In genomic region chr5:85767157-85767556, GRCm38 (mm10) we compare ENCODE assay signal across 18 mouse cellular contexts.
DNase-seq lines count a peak whose midpoint lies in the region; ATAC-seq and TF ChIP-seq lines count a peak whose summit lies in the region.
"Had no signal": no experiment of that assay in that cellular context is flagged by ENCODE, and none has a peak within 500 bp of the region (broad histone marks: within the 10 kb centered on the region; RNA-seq: fewer than 3 reads in every experiment).

No protein-coding gene starts in this region.

- no peak for DNase-seq in liver, embryonic 14.5 days (ENCODE audit: low read depth in 3 of 3, low spot score in 3 of 3)
- no peak for DNase-seq in liver
- peak; percentile 31 for DNase-seq in A20 (ENCODE audit: low read depth, low spot score)
- DNase-seq in ES-E14 (ENCODE audit: low read depth, low spot score), result peak; percentile 19
- no peak for DNase-seq in cerebellum, postnatal 4 days (ENCODE audit: low spot score in 2 of 2)
- DNase-seq in right cerebral cortex, postnatal 14 days, result no peak
- DNase-seq: adrenal gland, adult 8-10 months; cerebellum, adult 11 months; cerebellum, postnatal 14 days; left cerebral cortex, postnatal 4 days; lung, postnatal 14 days had no signal

- no peaks in the 10 kb centered on the region for H3K9me3 ChIP-seq in liver, embryonic 14.5 days (ENCODE audit: control insufficient read depth, low read length)
- no peaks in the 10 kb centered on the region for H3K9me3 ChIP-seq in ES-E14 (ENCODE audit: control insufficient read depth, insufficient read depth, low read depth, low read length)
- H3K9me3 ChIP-seq: kidney, embryonic 15.5 days; liver, embryonic 12.5 days; midbrain, embryonic 13.5 days had no signal

- no peak overlapping the region for H3K27ac ChIP-seq in liver, embryonic 14.5 days
- no peak overlapping the region for H3K27ac ChIP-seq in ES-E14 (ENCODE audit: insufficient read depth, low read depth, low read length, poor library complexity, severe bottlenecking)
- H3K27ac ChIP-seq in cortical plate, adult 2 months (ENCODE audit: insufficient read depth, low read length), result no peak overlapping the region
- H3K27ac ChIP-seq: kidney, embryonic 15.5 days; liver, embryonic 12.5 days; midbrain, embryonic 13.5 days had no signal

- ATAC-seq in liver, embryonic 14.5 days (ENCODE audit: insufficient read depth), result no peak
- ATAC-seq: forebrain, embryonic 16.5 days; inflammation-experienced regulatory T-cells, adult 6 months; liver, embryonic 12.5 days; midbrain, embryonic 13.5 days had no signal

- no peak overlapping the region for H3K4me2 ChIP-seq in liver, embryonic 14.5 days (ENCODE audit: low read depth)
- H3K4me2 ChIP-seq: kidney, embryonic 15.5 days; liver, embryonic 12.5 days; midbrain, embryonic 13.5 days had no signal

- 73% methylated on average over 3 of the region's 3 CpGs for WGBS in liver, embryonic 14.5 days (ENCODE audit: insufficient replicate concordance)

- H3K4me3 ChIP-seq in liver, embryonic 14.5 days (ENCODE audit: insufficient read depth in 1 of 2, low read depth in 2 of 2, low read length in 2 of 2), result no peak overlapping the region
- no peak overlapping the region for H3K4me3 ChIP-seq in ES-E14 (ENCODE audit: insufficient read depth in 1 of 2, low read depth in 1 of 2, low read length in 2 of 2, poor library complexity in 1 of 2, severe bottlenecking in 1 of 2)
- H3K4me3 ChIP-seq in cortical plate, adult 2 months (ENCODE audit: insufficient read depth, low read length), result no peak overlapping the region
- H3K4me3 ChIP-seq: erythroblast, embryonic 14.5 days; kidney, embryonic 15.5 days; liver, embryonic 12.5 days; midbrain, embryonic 13.5 days had no signal

- TF ChIP-seq POLR2A in cortical plate, adult 2 months (IDR thresholded peaks at IDR 0.05; ENCODE audit: extremely low read depth, insufficient read depth, low read length), result no peak

- TF ChIP-seq EP300 in liver, embryonic 14.5 days (IDR thresholded peaks at IDR 0.05; ENCODE audit: low read depth), result no peak

- in situ Hi-C loops in ES-E14 (cut with MboI; ENCODE audit: low sequenced_read_pairs in 2 of 2, unreplicated experiment in 2 of 2), result no loop called here

- no peak overlapping the region for H3K9ac ChIP-seq in liver, embryonic 14.5 days (replicated peaks)
- no peak overlapping the region for H3K9ac ChIP-seq in ES-E14 (ENCODE audit: insufficient read depth, low read depth, low read length, poor library complexity, severe bottlenecking)
- H3K9ac ChIP-seq: kidney, embryonic 15.5 days; liver, embryonic 12.5 days; midbrain, embryonic 13.5 days had no signal

- H3K27me3 ChIP-seq in liver, embryonic 14.5 days (ENCODE audit: control insufficient read depth, insufficient read depth, low read length), result no peaks in the 10 kb centered on the region
- H3K27me3 ChIP-seq: kidney, embryonic 15.5 days; liver, embryonic 12.5 days; midbrain, embryonic 13.5 days had no signal

- 0 out of 2 replicates have a peak, but pooled peaks have one; percentile 5 for TF ChIP-seq CTCF in liver, embryonic 14.5 days (IDR thresholded peaks at IDR 0.05; ENCODE audit: low read depth)
- 0 out of 2 replicates have a peak, but pooled peaks have one; percentile 3 for TF ChIP-seq CTCF in cortical plate, adult 2 months (IDR thresholded peaks at IDR 0.05; ENCODE audit: extremely low read depth, insufficient read depth, low read length)

- no peaks in the 10 kb centered on the region for H3K4me1 ChIP-seq in liver, embryonic 14.5 days (replicated peaks; ENCODE audit: control insufficient read depth in 2 of 2, insufficient read depth in 2 of 2, low read length in 1 of 2)
- H3K4me1 ChIP-seq in ES-E14 (ENCODE audit: control insufficient read depth in 2 of 2, insufficient read depth in 2 of 2, low read length in 2 of 2, poor library complexity in 1 of 2), result no peaks in the 10 kb centered on the region
- no peaks in the 10 kb centered on the region for H3K4me1 ChIP-seq in cortical plate, adult 2 months (ENCODE audit: control insufficient read depth, insufficient read depth, low read length)
- H3K4me1 ChIP-seq: kidney, embryonic 15.5 days; liver, embryonic 12.5 days; midbrain, embryonic 13.5 days had no signal

- no peaks in the 10 kb centered on the region for H3K36me3 ChIP-seq in liver, embryonic 14.5 days (replicated peaks; ENCODE audit: control insufficient read depth, insufficient read depth, low read depth)
- no peaks in the 10 kb centered on the region for H3K36me3 ChIP-seq in ES-E14 (ENCODE audit: control insufficient read depth, insufficient read depth, low read length, poor library complexity, severe bottlenecking)
- H3K36me3 ChIP-seq: kidney, embryonic 15.5 days; liver, embryonic 12.5 days; midbrain, embryonic 13.5 days had no signal

TF ChIP-seq in ES-E14, 5 proteins besides CTCF, POLR2A, EP300 and RAD21:
- TF ChIP-seq ZC3H11A (IDR thresholded peaks at IDR 0.05; ENCODE audit: borderline replicate concordance, low read depth, low read length) (peak; percentile 7; the same call in 1 of the 2 replicates), HCFC1 (IDR thresholded peaks at IDR 0.05; ENCODE audit: borderline replicate concordance, insufficient read depth, low read length) (no peak), MAFK (IDR thresholded peaks at IDR 0.05; ENCODE audit: insufficient read depth, low read depth, low read length) (peak; percentile 93), ZNF384 (IDR thresholded peaks at IDR 0.05; ENCODE audit: low read depth, low read length) (no peak), CHD2 (IDR thresholded peaks at IDR 0.05; ENCODE audit: low read depth, low read length) (no peak)

Comparison
In these comparisons a context has a peak if more than half of its experiments do, and no peak if none do; other contexts are left out.
1. DNase-seq: peak in A20 (single experiment) and ES-E14 (single experiment); none in liver, embryonic 14.5 days (0 of 3), liver (single experiment), cerebellum, postnatal 4 days (0 of 2) and right cerebral cortex, postnatal 14 days (single experiment).